Mouse (Mus musculus) hindlimb bud, embryonic 11.5 days (tissue): Measurements from ENCODE around the gene Rimkla.
A peak's percentile ranks its signal among the peaks of the same experiment; 100 is the strongest.
"Not testable (repeated sequence)": the region's sequence is repeated elsewhere in the genome, so short reads cannot be mapped to it uniquely, and the experiment has no call there.

Experiments
- DNase-seq: peaks from one replicate; pipeline ENCODE4 v3.0.0-alpha.2; 2012; ENCODE audit warnings: low read depth, low spot score; ENCODE audit errors: extremely low spot score

Rimkla gene

GRCm38 (mm10) chr4:119492291-119492932 is at the start of gene Rimkla:
Gene Rimkla (minus strand): TSS chr4:119492628.
- no peak for DNase-seq

DNA sequence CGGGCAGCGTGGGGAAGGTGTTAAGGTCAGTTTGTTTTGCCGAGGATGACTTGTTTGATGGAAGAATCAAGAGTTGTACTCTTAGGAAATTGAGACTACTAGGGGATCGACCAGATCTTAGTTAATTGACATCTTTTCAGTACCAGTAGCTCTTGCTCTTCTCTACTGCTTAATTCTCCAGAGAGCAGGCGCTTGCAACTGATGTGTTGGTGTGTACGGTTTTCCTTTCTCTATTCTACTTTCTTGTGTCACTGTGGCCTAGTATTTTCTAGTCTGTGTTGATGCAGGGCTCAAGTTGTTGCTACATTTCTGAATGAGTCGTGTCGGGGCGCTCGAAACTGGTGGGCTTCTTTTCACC is 48.1 kb upstream of the Rimkla start:
- DNase-seq = no peak

GRCm38 (mm10) chr4:119539836-119540532 is 47.6 kb upstream of the Rimkla start:
- DNase-seq = peak; percentile 18

GRCm38 (mm10) chr4:119539031-119539824 is 46.8 kb upstream of the Rimkla start, which contains the start of gene Frg2f1:
Gene Frg2f1 (minus strand): TSS chr4:119539529.
- peak; percentile 63 for DNase-seq

DNA sequence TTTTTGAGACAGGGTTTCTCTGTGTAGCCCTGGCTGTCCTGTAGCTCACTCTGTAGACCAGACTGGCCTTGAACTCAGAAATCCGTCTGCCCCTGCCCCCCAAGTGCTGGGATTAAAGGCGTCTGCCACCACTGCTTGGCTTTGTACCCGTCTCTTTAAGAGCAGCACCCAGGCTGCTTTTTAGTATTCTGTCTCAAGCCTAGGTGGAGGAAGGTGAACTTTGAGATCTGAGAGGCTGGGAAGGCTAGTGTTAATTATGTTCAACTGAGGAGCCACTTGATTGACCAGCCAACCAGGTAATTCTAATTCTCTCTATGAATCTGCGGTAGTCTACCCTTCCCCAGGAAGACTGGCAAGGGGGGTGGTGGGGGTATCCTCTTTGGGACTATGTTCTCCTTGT is 45.0 kb upstream of the Rimkla start:
- no peak for DNase-seq

DNA sequence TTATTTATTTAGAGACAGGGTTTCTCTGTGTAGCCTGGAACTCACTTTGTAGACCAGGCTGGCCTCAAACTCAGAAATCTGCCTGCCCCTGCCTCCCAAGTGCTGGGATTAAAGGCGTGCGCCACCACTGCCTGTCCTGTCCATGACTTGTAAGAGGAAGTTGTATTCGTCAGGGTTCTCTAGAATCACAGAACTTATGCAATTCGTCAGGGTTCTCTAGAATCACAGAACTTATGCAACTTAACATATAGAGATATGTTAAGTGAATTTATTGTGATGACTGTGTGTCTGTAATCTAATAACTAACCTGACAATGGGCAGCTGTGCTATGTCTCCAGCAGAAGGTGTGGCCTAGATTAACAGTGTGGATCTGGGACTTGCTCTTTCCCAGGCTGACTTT is 44.2 kb upstream of the Rimkla start, which contains the start of gene Foxj3:
Foxj3 (plus strand) TSS at position 390 of the 400 bp plus-strand sequence.
- not testable (repeated sequence) for DNase-seq

GRCm38 (mm10) chr4:119535103-119535502 is 42.7 kb upstream of the Rimkla start:
- DNase-seq = no peak

GRCm38 (mm10) chr4:119531813-119532212 is 39.4 kb upstream of the Rimkla start:
- DNase-seq = no peak

DNA sequence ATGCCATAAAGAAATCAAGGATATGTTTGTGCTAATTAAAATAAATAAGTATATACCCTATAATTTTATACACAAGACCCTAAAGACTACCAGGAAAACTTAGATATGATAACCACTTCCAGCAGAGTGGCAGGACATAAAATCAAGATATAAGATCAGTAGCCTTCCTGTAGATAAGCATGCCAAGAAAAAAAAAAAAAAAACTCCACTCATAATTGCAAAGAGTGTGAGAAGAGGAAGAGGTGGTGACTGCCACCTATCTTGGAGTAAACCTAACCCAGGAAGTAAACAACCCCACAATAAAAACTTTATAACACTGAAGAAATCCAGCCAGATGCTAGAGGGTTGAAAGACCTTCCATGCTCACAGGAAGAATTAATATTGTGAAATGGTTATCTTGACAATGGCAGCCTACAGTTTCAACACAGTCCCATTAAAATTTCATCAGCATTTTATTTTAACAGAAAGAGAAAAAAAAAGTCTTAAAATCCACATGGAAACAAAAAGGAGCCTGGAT is 34.0 kb upstream of the Rimkla start:
- no peak for DNase-seq

DNA sequence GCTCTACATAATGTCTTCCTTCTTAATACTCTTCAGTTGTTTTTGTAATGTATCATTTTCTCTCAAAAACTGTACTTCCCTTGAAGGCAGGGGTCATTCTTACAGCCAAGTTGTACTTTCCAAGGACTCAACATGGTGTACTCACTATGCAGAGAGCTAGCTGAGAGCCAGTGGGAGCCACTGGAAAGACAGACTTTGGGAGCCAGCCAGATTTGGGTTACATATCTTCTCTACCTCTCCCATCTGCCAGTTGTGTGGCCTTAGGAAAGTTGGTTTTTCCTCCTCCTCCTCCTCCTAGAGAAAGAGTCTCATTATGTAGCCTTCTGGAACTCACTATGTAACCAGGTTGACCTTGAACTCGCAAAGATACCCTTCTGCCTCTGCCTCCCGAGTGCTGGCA is 32.0 kb upstream of the Rimkla start:
- no peak for DNase-seq

GRCm38 (mm10) chr4:119524010-119524409 is 31.6 kb upstream of the Rimkla start:
- no peak for DNase-seq

DNA sequence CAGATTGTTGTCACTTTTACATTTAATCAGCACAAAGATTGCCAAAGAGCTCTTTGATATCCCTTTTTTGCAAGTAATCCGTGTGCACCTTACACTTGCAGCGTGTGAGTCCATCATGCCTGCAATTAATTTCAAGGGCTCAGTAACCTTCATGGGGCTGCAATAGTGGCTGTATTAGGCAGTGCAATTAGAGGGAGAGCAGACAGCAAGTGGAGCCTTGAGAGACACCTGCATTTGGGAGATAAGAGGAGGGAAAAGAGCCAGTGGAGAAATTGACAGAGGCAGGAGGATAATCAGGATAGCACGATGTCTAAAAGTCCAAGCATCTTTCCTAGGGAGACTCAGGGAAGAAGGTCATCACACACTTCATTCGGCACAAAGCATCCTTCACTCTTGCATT is 31.1 kb upstream of the Rimkla start:
- DNase-seq = no peak

DNA sequence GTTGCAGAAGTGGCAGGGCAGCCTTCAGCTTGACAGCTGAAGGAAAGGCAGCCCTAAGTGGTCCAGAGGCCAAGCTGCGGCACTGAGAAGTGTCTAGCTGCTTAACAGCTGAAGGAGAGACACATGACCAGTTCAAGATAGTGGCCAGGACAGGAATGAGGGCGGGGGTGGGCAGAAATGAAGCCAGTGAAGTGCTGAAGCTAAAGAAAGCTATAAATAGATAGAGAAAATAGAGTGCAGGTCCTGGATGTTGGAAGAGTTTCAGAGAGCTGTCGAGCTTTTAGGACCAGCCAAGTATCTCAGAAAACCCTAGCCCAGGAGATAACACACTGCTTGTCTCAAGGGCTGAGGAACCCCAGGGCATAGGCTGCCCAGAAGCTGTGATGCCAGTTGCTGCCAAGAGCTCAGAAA is 20.3 kb upstream of the Rimkla start:
- DNase-seq = no peak

DNA sequence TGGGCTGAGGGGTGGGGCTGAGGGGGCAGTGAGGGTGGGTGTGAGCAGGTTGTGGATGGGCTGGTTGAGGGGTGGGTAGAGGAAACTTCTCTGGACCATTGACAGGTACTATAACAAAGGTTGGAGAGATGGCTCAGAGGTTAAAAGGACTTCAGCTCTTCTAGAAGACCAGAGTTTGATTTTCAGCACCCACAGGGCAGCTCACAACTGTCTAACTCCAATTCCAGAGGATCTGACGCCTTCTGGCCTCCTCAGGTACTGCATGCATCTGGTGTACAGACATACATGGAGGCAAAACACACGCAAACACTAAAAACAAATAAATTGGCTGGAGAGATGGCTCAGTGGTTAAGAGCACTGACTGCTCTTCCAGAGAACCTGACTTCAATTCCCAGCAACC is 19.2 kb upstream of the Rimkla start:
- no peak for DNase-seq

GRCm38 (mm10) chr4:119498319-119498848 is 6.0 kb upstream of the Rimkla start:
- DNase-seq = no peak

GRCm38 (mm10) chr4:119492933-119493327 is 502 bp upstream of the Rimkla start:
- no peak for DNase-seq

GRCm38 (mm10) chr4:119490806-119491205 is 1.6 kb downstream of the Rimkla start:
- no peak for DNase-seq

DNA sequence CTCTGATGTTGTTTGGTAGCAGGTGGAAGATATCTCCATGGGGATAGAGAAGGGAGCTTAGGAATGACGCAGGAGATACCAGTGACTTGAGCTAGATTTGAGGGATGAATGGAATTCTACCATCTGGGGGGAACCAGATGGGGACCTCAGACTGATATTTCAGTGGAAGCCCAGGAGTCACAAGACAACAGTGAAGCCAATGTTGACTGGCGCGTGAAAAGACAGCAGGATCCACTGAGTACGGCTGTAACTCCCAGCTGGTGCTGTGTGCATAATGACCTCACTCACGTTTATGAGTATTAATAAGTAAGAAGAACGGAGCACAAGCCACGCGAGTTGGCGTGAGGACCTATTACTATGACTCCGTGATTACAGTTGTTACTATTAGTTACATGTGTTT is 2.8 kb downstream of the Rimkla start:
- no peak for DNase-seq

DNA sequence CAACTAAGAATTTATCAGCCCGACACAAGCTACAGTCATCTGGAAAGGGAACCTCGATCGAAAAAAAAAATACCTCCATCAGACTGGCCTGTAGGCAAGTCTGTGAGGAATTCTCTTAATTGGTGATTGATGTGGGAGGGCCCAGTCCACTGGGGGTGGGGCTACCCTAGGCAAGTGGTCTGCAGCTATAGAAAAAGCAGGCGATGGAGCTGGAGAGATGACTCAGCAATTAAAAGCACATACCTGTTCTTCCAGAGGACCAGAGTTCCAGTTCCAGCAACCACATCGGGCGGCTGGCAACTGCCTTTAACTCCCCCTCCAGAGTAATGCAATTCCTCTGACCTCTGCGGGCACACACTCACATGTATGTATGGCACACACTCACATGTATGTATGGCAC is 7.5 kb downstream of the Rimkla start:
- DNase-seq = no peak

DNA sequence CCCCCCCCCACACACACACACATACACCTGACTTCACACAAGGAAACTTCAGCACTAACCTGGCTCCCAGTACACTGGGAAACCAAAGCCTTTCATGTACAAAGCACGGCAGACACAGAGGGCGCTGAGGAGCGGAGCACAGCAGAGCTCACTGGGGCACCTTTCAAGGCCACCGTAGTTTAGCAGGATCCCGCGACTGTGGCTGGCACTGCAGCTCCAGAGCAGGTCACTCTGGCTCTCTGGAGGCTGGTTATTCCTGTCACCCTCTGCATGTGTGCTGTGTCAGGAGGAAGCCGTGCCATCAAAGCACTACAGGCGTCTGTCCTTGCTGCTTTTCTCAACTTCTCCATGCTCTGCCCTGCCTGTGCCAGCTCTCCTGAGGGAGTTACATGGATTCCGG is 9.4 kb downstream of the Rimkla start:
- no peak for DNase-seq

DNA sequence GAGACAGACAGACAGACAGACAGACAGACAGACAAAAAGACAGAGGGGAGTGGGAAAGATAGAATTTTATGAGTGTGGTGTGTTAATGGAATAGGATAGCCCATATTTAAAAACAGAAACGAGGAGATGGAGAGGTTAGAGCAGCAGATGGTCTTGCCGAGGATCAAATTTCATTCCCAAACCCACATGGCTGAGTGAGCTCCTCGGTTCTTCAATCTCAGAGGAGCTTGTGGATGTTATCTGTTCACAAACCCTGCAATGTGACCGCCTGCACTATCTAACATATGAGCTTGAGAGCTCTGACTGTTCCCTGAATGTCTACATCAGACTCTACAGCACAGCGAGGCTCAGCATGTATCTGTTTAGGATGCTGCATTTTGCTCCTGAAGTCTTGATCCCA is 19.3 kb downstream of the Rimkla start:
- no peak for DNase-seq
